Mouse (Mus musculus) v-Abl transformed pro-B cells (cell line): ENCODE results near the gene Tmem18.

ENCODE experiments used
- in situ Hi-C, 2 experiments: fragments of 400-800 bp; cut with MboI; formaldehyde crosslinking; loops; one replicate each; pipeline ENCODE4 v1.15.1; 2025; ENCODE audit not compliant: unreplicated experiment in 2 of 2

Tmem18 gene

DNA sequence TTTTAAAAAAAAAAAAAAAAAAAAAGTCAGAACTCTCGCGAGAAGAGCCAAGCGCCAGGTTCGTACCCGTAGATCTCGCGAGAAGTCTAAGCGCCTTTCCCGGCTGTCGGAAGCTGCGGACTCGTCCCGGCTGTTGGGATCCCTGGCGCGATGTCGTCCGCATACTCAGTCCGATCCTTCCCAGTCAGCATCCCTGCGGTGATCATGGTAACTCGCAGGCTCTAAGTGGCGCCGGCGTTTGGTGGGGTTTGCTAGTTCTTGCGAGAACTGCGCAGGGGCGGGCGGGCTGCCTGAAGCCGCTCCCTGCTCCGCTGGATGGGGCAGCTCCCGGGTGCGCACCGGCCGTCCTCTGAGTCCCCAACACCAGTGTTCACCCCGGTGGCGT lies at the start of gene Tmem18:
TSS of gene Tmem18 (plus strand) at position 71 of the 385 bp plus-strand sequence.
- in situ Hi-C loops: loop anchor here (10.0 to 25.0 kb wide), 6 partner anchors 330 to 2000 kb away; partner anchors contain the start of genes Allc (in 2 of the 2), Acp1 (in 1 of the 2), Adi1 (in 1 of the 2) and Sh3yl1 (in 1 of the 2)

- in situ Hi-C loops: no loop called here
Observed at GRCm38 (mm10) chr12:30557349-30557748, 26.9 kb upstream of the Tmem18 start.

DNA sequence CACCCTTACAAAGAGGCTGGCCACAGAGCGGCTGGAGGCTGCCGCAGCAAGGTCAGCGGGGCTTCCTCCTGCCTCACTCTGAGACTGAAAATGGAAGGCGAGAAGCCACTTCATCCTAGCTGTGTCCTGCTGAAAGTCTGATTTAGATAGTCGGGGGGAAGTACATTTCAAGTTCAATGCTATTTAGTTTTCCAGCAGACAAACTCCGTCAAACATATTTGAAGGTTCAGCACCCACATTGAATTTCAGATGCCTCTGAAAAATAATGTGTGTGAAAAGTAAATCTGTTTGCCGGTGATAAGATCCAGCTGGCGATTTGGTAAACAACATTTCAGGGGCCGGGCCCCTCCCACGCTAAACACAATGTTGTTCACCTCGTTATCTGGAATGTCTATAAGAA lies 22.8 kb upstream of the Tmem18 start:
- in situ Hi-C loops: no loop called here

GRCm38 (mm10) chr12:30572075-30572474 lies 12.2 kb upstream of the Tmem18 start:
- in situ Hi-C loops: loop anchor here (5.0 to 10.0 kb wide), 4 partner anchors 447 to 647 kb away; no protein-coding TSS in a partner anchor

DNA sequence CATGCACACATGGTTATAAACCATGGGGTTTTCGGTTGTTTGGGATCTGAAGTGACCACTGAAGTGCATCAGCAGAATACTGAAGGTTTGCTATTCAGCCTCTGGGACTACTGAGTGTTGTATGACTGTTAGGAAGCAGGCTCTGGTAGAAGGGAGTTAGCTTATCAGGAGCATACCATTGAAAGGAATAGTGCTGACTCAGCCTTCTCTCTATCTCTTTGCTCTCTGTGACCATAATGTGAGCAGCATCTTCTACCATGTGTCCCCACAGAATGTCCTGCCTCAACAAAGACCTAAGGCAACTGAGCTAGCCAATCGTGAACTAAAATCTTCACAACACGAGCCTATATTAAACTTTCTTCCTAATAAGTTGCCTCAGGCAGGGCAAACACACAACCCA lies 8.3 kb upstream of the Tmem18 start:
- in situ Hi-C loops: loop anchor here (5.0 to 25.0 kb wide), 8 partner anchors 449 to 1989 kb away; partner anchors contain the start of genes Adi1 (in 1 of the 2) and Allc (in 1 of the 2)

GRCm38 (mm10) chr12:30578019-30578418 lies 6.2 kb upstream of the Tmem18 start:
- in situ Hi-C loops: loop anchor here (5.0 to 25.0 kb wide), 8 partner anchors 451 to 1991 kb away; partner anchors contain the start of genes Adi1 (in 1 of the 2) and Allc (in 1 of the 2)

DNA sequence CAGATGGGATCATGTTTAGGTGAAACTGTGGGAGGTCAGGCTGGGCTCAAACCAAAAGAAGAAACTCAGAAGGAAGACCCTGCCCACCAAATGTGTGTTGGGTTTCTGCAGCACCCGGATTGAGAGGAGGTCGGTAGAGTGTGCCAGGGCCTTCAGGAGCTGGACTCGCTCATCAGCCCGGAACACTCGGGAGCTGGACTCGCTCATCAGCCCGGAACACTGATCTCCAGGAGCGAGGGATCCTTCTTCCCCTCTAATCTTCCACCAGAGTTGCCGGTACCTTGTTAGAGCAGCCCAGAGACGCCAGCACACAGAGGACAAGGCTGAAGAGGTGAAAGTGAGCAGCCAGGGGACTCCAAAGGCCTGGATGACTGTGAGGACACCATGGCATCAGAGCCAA lies 2.9 kb upstream of the Tmem18 start:
- in situ Hi-C loops: loop anchor here (10.0 to 25.0 kb wide), 6 partner anchors 334 to 1996 kb away; partner anchors contain the start of genes Allc (in 2 of the 2), Acp1 (in 1 of the 2), Adi1 (in 1 of the 2) and Sh3yl1 (in 1 of the 2)

GRCm38 (mm10) chr12:30583586-30584355 lies 455 bp upstream of the Tmem18 start:
- in situ Hi-C loops: loop anchor here (10.0 to 25.0 kb wide), 6 partner anchors 331 to 1999 kb away; partner anchors contain the start of genes Allc (in 2 of the 2), Acp1 (in 1 of the 2), Adi1 (in 1 of the 2) and Sh3yl1 (in 1 of the 2)

DNA sequence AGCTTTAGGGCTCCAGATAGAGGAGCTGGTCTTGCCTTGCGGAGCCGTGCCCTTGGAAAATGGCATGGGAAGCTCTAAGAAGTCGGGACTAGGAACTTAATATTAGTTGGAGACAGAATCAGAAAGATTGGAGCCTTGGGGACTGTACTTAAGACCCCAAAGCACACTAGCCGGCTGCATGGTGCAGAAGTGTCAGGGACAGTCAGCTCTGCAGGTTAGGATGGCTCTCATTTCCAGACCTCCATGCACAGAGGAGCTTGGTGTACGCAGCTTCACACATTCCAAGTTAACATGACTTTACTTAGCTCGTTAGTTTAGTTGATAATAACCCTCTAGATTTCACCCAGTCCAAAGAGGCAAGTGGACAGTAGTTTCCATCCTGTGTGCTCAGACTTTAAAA lies 637 bp downstream of the Tmem18 start:
- in situ Hi-C loops: loop anchor here (10.0 to 25.0 kb wide), 6 partner anchors 330 to 2000 kb away; partner anchors contain the start of genes Allc (in 2 of the 2), Acp1 (in 1 of the 2), Adi1 (in 1 of the 2) and Sh3yl1 (in 1 of the 2)

GRCm38 (mm10) chr12:30591832-30592231 lies 7.6 kb downstream of the Tmem18 start:
- in situ Hi-C loops: loop anchor here (10.0 to 25.0 kb wide), 6 partner anchors 293 to 2005 kb away; partner anchors contain the start of genes Adi1 (in 1 of the 2), Alkal2 (in 1 of the 2) and Allc (in 1 of the 2)

- in situ Hi-C loops: loop anchor here (5.0 to 25.0 kb wide), 8 partner anchors 288 to 2010 kb away; partner anchors contain the start of genes Adi1 (in 1 of the 2), Alkal2 (in 1 of the 2) and Allc (in 1 of the 2)
Observed at GRCm38 (mm10) chr12:30596818-30597407, 12.7 kb downstream of the Tmem18 start.

DNA sequence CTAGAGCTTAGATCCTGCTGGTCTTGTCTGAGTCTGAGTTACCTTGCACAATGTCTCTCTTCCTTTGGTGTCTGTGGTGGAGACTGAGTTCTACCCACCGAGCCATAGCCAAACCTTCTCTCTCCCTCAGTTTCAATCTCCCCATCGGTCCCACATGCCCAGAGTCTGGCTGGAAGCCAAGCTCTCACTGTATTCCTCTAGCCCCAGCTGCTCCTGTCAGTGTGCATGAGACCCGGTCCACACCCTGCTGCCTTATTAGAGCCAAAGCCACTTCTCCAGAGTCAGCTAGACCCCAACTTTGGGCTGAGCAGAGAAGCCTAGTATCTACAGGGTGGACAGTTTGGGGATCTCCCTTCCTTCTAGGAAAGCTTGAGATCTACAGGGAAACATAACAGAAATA lies 14.7 kb downstream of the Tmem18 start:
- in situ Hi-C loops: loop anchor here (5.0 to 25.0 kb wide), 8 partner anchors 286 to 2012 kb away; partner anchors contain the start of genes Adi1 (in 1 of the 2), Alkal2 (in 1 of the 2) and Allc (in 1 of the 2)

DNA sequence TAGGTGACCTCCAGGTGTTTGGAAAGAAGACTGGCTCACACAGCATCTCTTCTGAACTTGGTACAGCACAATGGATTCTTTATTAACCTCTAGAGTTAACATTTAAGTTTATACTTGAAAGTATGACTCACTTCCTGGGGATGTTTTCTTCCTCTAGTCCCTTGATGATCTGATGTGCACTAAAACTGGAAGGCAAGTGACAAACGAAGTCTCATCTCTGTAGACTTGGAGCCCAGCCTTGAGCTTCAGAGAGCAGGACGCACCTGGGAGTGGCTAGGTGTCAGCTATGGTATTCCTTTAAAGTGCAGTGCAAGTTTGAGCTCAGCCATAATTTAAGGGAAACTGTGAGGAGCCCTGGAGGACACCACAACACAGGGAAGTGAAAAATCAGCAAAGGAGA lies 15.2 kb downstream of the Tmem18 start:
- in situ Hi-C loops: loop anchor here (5.0 to 25.0 kb wide), 8 partner anchors 285 to 2012 kb away; partner anchors contain the start of genes Adi1 (in 1 of the 2), Alkal2 (in 1 of the 2) and Allc (in 1 of the 2)

DNA sequence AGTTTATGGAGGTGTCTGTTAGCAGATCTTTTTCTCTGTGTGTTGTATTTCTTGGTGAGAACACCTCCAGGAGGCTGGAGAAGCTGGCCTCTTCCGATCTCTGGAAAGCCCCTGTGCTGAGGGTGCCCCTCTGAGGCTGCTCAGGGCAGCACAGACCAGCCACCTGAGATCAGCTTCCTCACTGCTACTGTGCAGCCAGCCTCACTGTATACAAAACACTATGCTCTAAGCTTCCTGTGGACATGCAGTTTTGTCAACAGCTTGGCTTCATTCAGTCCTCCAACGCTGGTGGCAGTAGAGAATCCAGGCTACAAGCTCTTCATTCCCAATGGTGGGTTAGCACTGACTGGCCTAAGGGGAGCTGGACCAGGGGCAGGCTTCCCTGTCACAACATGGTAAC lies 15.8 kb downstream of the Tmem18 start:
- in situ Hi-C loops: loop anchor here (5.0 to 25.0 kb wide), 8 partner anchors 285 to 2013 kb away; partner anchors contain the start of genes Adi1 (in 1 of the 2), Alkal2 (in 1 of the 2) and Allc (in 1 of the 2)

DNA sequence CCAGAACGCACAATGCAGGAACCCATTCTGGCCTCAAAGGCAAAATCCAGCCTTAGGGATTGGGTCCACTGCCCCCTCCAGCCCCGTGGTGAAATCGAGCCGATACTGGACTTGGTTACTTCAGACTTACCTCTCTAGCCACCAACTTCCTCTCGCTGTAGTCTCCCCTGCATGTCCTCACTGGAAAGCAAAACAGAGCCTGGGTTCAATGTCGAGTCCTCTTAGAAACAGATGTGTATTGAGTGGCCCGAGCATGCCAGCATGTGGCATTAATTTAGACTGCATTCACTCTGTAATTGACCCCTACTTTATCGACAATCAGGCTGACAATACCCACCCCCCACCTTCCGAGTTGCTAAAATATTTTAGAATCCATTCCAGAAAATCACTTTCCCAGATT lies 19.8 kb downstream of the Tmem18 start:
- in situ Hi-C loops: no loop called here

GRCm38 (mm10) chr12:30604876-30605275 lies 20.6 kb downstream of the Tmem18 start:
- in situ Hi-C loops: no loop called here

GRCm38 (mm10) chr12:30605941-30606340 lies 21.7 kb downstream of the Tmem18 start:
- in situ Hi-C loops: no loop called here

DNA sequence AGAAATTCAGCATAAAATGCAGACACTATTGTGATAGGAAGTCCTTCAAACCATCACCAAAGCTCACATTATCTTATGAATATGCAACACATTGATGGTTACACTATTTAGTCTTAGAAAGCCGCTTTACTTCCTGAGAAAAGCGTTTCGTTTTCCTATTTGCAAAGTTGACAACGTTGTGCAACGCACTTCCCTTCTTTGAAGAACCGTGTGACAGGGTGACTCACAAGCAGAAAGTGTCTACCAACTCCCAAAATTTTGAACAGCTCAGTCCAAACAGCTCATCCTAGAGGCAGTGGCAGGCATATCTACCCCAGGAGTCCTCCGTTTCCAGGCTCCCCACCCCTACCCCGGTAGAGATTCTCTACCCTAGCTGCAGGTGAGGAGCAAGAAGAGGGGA lies 22.5 kb downstream of the Tmem18 start:
- in situ Hi-C loops: no loop called here

DNA sequence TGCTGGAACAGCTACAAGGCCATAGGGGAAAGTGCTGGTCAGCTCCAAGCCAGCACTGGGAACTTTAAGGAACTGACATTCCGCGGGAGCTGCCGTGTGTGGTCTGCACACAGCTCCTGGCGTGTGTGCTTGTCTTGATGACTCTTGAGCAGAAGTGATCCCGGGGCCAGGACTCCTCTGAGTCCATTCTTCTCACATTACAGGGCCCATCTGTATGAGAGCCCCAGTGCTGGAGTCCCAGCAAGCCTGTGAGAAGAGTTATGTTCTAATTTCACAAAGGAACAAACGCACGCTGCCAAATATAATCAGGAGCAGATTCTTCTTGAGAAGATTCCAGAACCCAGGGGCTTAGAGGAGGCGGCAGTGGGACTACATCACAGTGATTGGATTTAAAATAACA lies 34.2 kb downstream of the Tmem18 start:
- in situ Hi-C loops: no loop called here

DNA sequence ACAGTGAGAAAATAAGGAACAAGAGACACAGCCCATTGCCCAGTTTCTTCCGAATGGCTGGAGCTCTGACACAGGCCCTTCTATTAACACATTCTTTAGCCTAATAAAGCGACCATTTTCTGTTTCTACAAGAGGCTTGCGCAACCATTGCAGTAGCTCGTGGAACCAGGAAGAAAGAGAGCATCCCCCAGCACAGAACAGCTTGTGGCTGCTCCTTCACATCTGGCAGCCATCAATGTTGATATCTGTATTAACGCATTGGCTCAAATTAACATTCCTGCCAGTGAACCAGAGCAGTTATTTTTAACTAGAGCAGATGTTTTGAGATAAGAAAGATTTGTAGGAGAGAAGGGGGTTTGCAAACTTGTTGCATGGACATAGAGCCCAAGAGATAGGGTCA lies 44.2 kb downstream of the Tmem18 start:
- in situ Hi-C loops: no loop called here
